Mouse (Mus musculus) thymus, postnatal 0 days (tissue): ENCODE measurements around the gene Pcid2. TPM values are rescaled to one million over a fixed set of nuclear protein-coding genes. Genes with fewer than 3 reads are reported as not detected.
"Not testable (repeated sequence)": the region's sequence is repeated elsewhere in the genome, so short reads cannot be mapped to it uniquely, and the experiment has no call there.

Source experiments
- DNase-seq: peaks from one replicate; pipeline ENCODE4 v3.0.0-alpha.2; 2015; ENCODE audit warnings: low spot score
- microRNA-seq: library from miRNA; unstranded; fragments of <30 nt; microRNA quantifications from one replicate; pipeline ENCODE4, GENCODE M21; 2016; ENCODE audit warnings: borderline number of aligned reads
- polyA plus RNA-seq: library from polyadenylated mRNA; unstranded; fragments of >200 nt; fragmentation: Nextera tagmentation; extraction: Ambion mirVana; gene quantifications from 2 replicates; pipeline ENCODE4 v1.2.1, GENCODE M21; 2015

Pcid2 gene
- polyA plus RNA-seq, 1 experiment from 2014 or later: 36.7 TPM

DNA sequence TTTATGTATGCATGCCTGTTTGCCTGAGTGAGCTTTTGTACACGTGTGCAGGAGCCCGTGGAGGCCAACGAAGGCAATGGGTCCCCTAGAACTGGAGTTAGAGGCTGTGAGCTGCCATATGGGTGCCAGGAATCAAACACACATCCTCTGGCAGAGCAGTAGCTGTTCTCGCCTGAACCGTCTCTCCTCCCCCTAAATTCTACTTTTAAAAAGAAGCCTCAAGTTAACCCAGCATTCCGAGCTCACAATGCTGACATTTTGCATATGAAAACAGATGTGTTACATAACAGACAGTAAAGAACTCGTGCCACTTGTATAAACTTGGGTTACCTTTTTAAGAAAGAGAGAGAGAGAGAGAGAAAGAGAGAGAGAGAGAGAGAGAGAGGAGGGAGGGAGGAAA, 27.7 kb downstream of the Pcid2 start:
- no peak for DNase-seq

GRCm38 (mm10) chr8:13075579-13075978, 29.7 kb downstream of the Pcid2 start:
- DNase-seq: not testable (repeated sequence)

- no peak for DNase-seq
These were observed 30.2 kb downstream of the Pcid2 start for GRCm38 (mm10) chr8:13075044-13075443.

DNA sequence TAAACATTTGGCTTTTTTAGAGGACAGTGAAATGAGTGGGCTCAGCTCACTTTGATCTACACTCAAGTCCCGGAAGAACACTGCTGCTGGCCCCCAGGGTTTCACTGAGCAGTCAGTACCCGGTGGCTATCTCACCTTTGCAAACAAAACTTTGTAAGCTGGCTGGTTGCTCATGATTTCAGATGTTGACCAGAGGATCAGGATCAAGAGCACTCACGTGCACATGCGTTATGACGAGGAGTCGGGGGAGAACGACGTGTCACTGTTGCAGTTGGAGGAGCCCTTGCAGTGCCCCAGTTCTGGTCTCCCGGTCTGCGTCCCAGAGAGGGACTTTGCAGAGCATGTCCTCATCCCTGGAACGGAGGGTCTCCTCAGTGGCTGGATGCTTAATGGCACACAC, 32.0 kb downstream of the Pcid2 start:
- DNase-seq: no peak

DNA sequence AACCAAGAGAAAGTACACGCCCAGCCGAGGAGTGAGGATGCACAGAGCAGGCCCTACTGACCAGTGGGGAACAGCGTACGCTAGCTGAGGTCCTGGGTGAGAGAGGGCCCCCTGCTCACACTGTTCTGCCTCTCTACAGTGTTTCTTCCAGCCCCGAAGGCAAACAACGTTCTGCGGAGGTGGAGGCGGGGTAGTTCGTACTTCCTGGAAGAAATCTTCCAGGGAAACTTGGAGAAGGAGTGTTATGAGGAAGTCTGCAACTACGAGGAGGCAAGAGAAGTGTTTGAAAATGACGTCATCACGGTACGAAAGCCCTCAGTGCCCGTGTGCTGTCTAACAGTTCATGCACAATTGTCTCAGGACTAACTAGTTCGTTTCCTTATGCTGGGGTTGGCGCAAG, 42.1 kb downstream of the Pcid2 start:
- no peak for DNase-seq

- no peak for DNase-seq
These were observed 44.7 kb downstream of the Pcid2 start, which contains the start of gene Proz for GRCm38 (mm10) chr8:13060441-13061150. Proz (plus strand) TSS chr8:13060914.

- DNase-seq: no peak
These were observed 47.9 kb downstream of the Pcid2 start for GRCm38 (mm10) chr8:13057351-13057750.

GRCm38 (mm10) chr8:13050550-13050949, 54.7 kb downstream of the Pcid2 start:
- DNase-seq: no peak

GRCm38 (mm10) chr8:13047652-13048051, 57.6 kb downstream of the Pcid2 start:
- no peak for DNase-seq

DNA sequence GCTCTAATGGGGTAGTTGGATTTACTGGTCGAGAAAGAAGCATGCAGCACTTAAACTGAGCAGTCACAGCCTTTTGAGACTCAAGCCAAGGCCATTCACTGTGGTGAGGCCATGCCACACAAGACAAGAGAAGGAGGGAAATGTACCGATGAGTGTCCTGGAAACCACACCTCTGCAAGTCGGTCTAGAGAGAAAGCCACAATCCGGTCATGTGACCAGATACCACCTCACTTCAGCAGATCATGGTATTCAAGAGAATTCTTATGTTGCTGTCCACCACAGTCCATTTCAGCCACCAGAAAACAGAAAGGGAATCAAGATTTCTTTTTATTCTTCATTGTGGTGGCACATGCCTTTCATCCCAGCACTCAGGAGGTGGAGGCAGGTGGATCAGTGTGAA, 63.8 kb downstream of the Pcid2 start:
- DNase-seq: no peak

DNA sequence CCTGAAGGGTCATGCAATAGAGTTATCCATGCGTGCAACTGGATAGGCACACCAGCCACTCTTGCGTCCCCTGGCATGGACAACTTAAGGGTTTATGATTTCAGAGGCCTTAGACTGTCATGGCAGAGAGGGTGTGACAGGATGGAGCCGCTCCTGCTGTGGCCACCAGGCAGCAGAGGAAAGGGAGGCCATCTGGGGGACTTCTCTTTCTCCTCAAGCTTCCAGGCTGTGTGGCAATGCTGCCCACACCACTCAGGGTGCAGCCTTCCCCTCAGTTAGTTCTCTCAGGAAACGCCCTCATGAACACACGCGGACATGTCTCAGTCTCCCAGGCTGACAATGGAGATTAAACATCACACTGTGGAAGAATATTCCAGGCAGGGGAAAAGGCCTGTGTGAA, 66.2 kb downstream of the Pcid2 start:
- no peak for DNase-seq

DNA sequence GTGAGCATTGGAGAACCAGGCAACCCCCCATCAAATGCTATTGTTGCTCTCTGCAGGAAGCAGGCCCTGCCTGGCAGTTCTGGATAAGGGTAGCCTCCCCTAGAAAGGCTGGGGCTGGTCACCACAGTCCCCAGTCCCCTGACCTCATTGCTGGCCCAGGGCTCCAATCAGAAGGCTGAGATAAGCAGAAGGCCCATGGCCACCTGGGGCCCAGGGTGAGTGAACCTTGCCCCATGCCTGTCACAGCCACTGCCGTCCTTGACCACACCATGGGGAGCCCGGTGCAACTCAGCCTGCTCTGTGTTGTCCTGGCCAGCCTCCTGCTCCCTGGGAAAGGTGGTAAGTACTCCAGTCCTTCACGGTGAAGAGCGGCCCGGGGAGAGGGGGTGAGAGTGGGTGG, 67.7 kb downstream of the Pcid2 start:
- DNase-seq: no peak

GRCm38 (mm10) chr8:13037015-13037414, 68.2 kb downstream of the Pcid2 start, which contains the start of gene F10:
F10 (plus strand) TSS chr8:13037308.
- no peak for DNase-seq

- no peak for DNase-seq
These were observed 68.9 kb downstream of the Pcid2 start for GRCm38 (mm10) chr8:13036346-13036812.

GRCm38 (mm10) chr8:13028482-13028881, 76.8 kb downstream of the Pcid2 start:
- DNase-seq: no peak

- DNase-seq: no peak
These were observed 77.6 kb downstream of the Pcid2 start for GRCm38 (mm10) chr8:13027615-13028014.

Small RNA genes within 50 kb of the gene (microRNA-seq; reads per million reads assigned to microRNA genes)
- not detected for gene Mir7065

Other genes with a start within 250 kb of the Pcid2 start
- gene Mcf2l, start 231.7 kb downstream of the Pcid2 start, polyA plus RNA-seq: 4.8 and 5.3 TPM in 2 replicates
- gene F7, start 79.4 kb downstream of the Pcid2 start, polyA plus RNA-seq: 0.22 TPM in 1 of 2 replicates, not detected in the other
- 0.58 and 0.69 TPM in 2 replicates for gene F10, start 68.2 kb downstream of the Pcid2 start, polyA plus RNA-seq
- gene Proz, start 44.5 kb downstream of the Pcid2 start, polyA plus RNA-seq: 0.71 and 0.95 TPM in 2 replicates
- 42.3 and 42.5 TPM in 2 replicates for gene Cul4a, start 162 bp upstream of the Pcid2 start, polyA plus RNA-seq
- 211 and 215 TPM in 2 replicates for gene Lamp1, start 53.7 kb upstream of the Pcid2 start, polyA plus RNA-seq
- 1.1 and 1.5 TPM in 2 replicates for gene Grtp1, start 95.2 kb upstream of the Pcid2 start, polyA plus RNA-seq
- 0.31 TPM in 1 of 2 replicates, not detected in the other for gene Adprhl1, start 148.7 kb upstream of the Pcid2 start, polyA plus RNA-seq
- gene Dcun1d2, start 182.7 kb upstream of the Pcid2 start, polyA plus RNA-seq: 21.9 and 24.2 TPM in 2 replicates
- gene Tmco3, start 182.7 kb upstream of the Pcid2 start, polyA plus RNA-seq: 14.0 and 19.1 TPM in 2 replicates
- 222 and 235 TPM in 2 replicates for gene Tfdp1, start 233.3 kb upstream of the Pcid2 start, polyA plus RNA-seq